11 mouse cellular contexts compared by ENCODE assay signal in the genomic region with DNA sequence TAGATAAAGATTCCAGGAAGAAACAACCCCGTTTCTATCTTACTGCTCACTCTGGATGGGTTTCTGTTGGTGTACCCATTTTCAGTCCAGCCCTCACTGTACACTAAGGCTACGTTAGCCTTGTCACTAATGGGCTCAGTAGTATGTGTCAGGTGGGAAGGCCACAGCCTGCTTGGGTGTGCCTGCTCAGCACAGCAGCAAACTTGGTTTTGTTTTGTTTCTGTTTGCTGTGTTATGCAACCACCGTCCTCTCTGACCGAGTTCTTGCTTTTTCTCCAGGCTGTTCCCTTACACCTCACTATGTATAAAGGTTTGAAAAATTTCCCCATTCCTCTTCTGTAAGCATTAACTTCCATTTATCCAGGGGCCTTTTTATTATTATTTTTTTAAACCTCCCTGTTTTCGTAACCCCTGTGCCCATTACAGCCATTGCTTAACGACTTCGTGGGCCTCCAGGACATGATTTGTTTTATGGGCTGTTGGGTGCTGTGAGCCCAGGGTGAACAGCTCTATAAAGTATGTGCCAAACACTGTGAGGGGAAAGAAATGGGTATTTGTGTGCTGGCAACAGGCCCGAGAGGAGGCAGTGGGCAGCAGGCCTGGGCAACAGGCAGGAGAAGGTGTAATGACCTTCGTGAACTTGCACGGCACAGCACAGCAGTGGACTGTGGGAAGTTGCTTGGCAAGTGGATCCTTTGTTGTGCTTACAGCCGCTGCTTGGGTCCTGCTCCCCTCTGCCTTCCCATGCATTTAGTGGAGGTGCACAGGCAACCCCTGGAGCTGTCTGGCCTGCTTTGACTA.
A peak's percentile ranks its signal among the peaks of the same experiment; 100 is the strongest.
DNase-seq lines count a peak whose midpoint lies in the region; ATAC-seq lines count a peak whose summit lies in the region.
"Had no signal": no experiment of that assay in that cellular context is flagged by ENCODE, and none has a peak within 500 bp of the region (broad histone marks: within the 10 kb centered on the region; RNA-seq: fewer than 3 reads in every experiment).

No protein-coding gene starts in this region.

- DNase-seq in adrenal gland, adult 8-10 months = peak; percentile 35
- no peak for DNase-seq in adrenal gland, adult 18-20 months (ENCODE audit: low spot score in 2 of 2)
- peak; percentile 65 to 75 for DNase-seq in lung, adult 18-20 months
- no peak for DNase-seq in lung, postnatal 14 days
- DNase-seq in kidney, postnatal 10 days = peak; percentile 75
- DNase-seq in layer of hippocampus, adult 18-20 months (ENCODE audit: low spot score in 2 of 2) = no peak
- no peak for DNase-seq in right cerebral cortex, postnatal 14 days
- DNase-seq: gastrocnemius, postnatal 10 days had no signal

- no peak overlapping the region for H3K9ac ChIP-seq in neural tube, embryonic 15.5 days (replicated peaks)
- H3K9ac ChIP-seq: stomach, embryonic 15.5 days had no signal

- 52% methylated on average over 11 of the region's 11 CpGs for WGBS in neural tube, embryonic 15.5 days

- H3K36me3 ChIP-seq in neural tube, embryonic 15.5 days = no peaks in the 10 kb centered on the region
- H3K36me3 ChIP-seq: stomach, embryonic 15.5 days had no signal

- peak; percentile 46 for ATAC-seq in neural tube, embryonic 15.5 days (ENCODE audit: low FRiP score)

- no peaks in the 10 kb centered on the region for H3K27me3 ChIP-seq in neural tube, embryonic 15.5 days (replicated peaks)
- H3K27me3 ChIP-seq: stomach, embryonic 15.5 days had no signal

- no peak overlapping the region for H3K4me2 ChIP-seq in neural tube, embryonic 15.5 days
- H3K4me2 ChIP-seq: stomach, embryonic 15.5 days had no signal

- no peaks in the 10 kb centered on the region for H3K9me3 ChIP-seq in neural tube, embryonic 15.5 days (replicated peaks)
- H3K9me3 ChIP-seq: stomach, embryonic 15.5 days had no signal

- H3K4me1 ChIP-seq in neural tube, embryonic 15.5 days = peaks cover 15% of the 10 kb centered on the region

- H3K27ac ChIP-seq in neural tube, embryonic 15.5 days (replicated peaks) = no peak overlapping the region; the same call in 1 of the 2 replicates
- H3K27ac ChIP-seq: left cerebral cortex, adult 2 months; stomach, embryonic 15.5 days had no signal

- no peak overlapping the region for H3K4me3 ChIP-seq in neural tube, embryonic 15.5 days (replicated peaks)
- H3K4me3 ChIP-seq: left cerebral cortex, adult 2 months; stomach, embryonic 15.5 days had no signal

Comparison
In these comparisons a context has a peak if more than half of its experiments do, and no peak if none do; other contexts are left out.
1. DNase-seq: peak in adrenal gland, adult 8-10 months (single experiment), lung, adult 18-20 months (2 of 2) and kidney, postnatal 10 days (single experiment); none in adrenal gland, adult 18-20 months (0 of 2), lung, postnatal 14 days (single experiment), layer of hippocampus, adult 18-20 months (0 of 2) and right cerebral cortex, postnatal 14 days (single experiment).